Mouse (Mus musculus) heart, adult 2 months (tissue): ENCODE data around the gene Acss2. TPM values are rescaled to one million over a fixed set of nuclear protein-coding genes. Genes with fewer than 3 reads are reported as not detected.

Experiments used
- DNase-seq, 2 experiments: peaks; one replicate each; pipeline ENCODE4 v3.0.0; 2021
- H3K27ac ChIP-seq: fragments of 200-600 bp; 2 replicates; pipeline ENCODE4 v1.8.1; 2022
- H3K27me3 ChIP-seq: fragments of 200-500 bp; 2 replicates; pipeline ENCODE4 v1.6.1; 2012; ENCODE audit warnings: mild to moderate bottlenecking, low read length, inconsistent platforms, mixed read lengths; ENCODE audit not compliant: control insufficient read depth, insufficient read depth
- H3K36me3 ChIP-seq: fragments of 200-500 bp; 2 replicates; pipeline ENCODE4 v1.6.1; 2012; ENCODE audit warnings: low read length, inconsistent platforms; ENCODE audit not compliant: control insufficient read depth, insufficient read depth
- H3K4me1 ChIP-seq: fragments of 200-500 bp; 2 replicates; pipeline ENCODE4 v1.6.1; 2011; ENCODE audit warnings: low read length; ENCODE audit not compliant: control insufficient read depth, insufficient read depth
- H3K4me3 ChIP-seq: fragments of 200-600 bp; 2 replicates; pipeline ENCODE4 v1.8.1; 2022
- H3K79me2 ChIP-seq: fragments of 200-500 bp; replicated peaks from 2 replicates; pipeline ENCODE4 v1.6.1; 2012; ENCODE audit warnings: mild to moderate bottlenecking, inconsistent platforms, low read length, moderate library complexity, mixed read lengths; ENCODE audit not compliant: control insufficient read depth, insufficient read depth
- H3K9ac ChIP-seq: fragments of 200-500 bp; 2 replicates; pipeline ENCODE4 v1.6.1; 2012; ENCODE audit warnings: low read depth, mild to moderate bottlenecking, control low read depth, inconsistent platforms, low read length, mixed read lengths
- CTCF ChIP-seq: fragments of 200-600 bp; IDR thresholded peaks from 2 replicates; pipeline ENCODE4 v1.8.1; 2022; ENCODE audit warnings: antibody characterized with exemption, mild to moderate bottlenecking, moderate library complexity
- EP300 ChIP-seq: fragments of 200-500 bp; IDR thresholded peaks from 2 replicates; pipeline ENCODE4 v1.6.1; 2011; ENCODE audit warnings: low read depth, low read length, control low read depth; ENCODE audit not compliant: insufficient read depth
- POLR2A ChIP-seq: fragments of 200-500 bp; IDR thresholded peaks from 2 replicates; pipeline ENCODE4 v1.6.1; 2011; ENCODE audit warnings: mild to moderate bottlenecking, low read depth, low read length, control low read depth; ENCODE audit not compliant: insufficient read depth
- WGBS: fragments of 180-500 bp; shearing (Covaris S2); methylation state at CpG from one replicate; pipeline ENCODE4 v1.1.7; 2018; 5-methylcytosine and 5-hydroxymethylcytosine counted together
- intact Hi-C: fragments of 180-260 bp; cut with DNase I; formaldehyde crosslinking; loops from one replicate; pipeline ENCODE4 v1.15.1; 2025
- polyA plus RNA-seq: library from polyadenylated mRNA; depleted of rRNA; stranded (reverse); fragments of >200 nt; gene quantifications from 2 replicates; pipeline ENCODE4 v1.2.3, GENCODE M21; 2012
- total RNA-seq, 2 experiments: library from RNA; stranded (reverse); gene quantifications; 2 replicates each; pipeline ENCODE4 v1.2.3; 2021

The Acss2 gene
- total and polyA plus RNA-seq, 3 experiments, result 31.6 to 39.8 (median 33.4) TPM

- Histone ChIP-seq H3K36me3 (no peaks in the 10 kb centered on the region), H3K79me2 (no peaks in the 10 kb centered on the region), H3K4me1 (no peaks in the 10 kb centered on the region; the same call in 1 of the 2 replicates), H3K27me3 (no peaks in the 10 kb centered on the region), H3K27ac (no peak overlapping the region), H3K4me3 (no peak overlapping the region), H3K9ac (no peak overlapping the region)
- TF ChIP-seq POLR2A (no peak), CTCF (no peak), EP300 (no peak)
- WGBS, result 63% methylated on average over 6 of the region's 6 CpGs
- no peak for DNase-seq
- intact Hi-C loops, result no loop called here
These were observed 106.2 kb downstream of the Acss2 start for GRCm38 (mm10) chr2:155623996-155624395.

DNA sequence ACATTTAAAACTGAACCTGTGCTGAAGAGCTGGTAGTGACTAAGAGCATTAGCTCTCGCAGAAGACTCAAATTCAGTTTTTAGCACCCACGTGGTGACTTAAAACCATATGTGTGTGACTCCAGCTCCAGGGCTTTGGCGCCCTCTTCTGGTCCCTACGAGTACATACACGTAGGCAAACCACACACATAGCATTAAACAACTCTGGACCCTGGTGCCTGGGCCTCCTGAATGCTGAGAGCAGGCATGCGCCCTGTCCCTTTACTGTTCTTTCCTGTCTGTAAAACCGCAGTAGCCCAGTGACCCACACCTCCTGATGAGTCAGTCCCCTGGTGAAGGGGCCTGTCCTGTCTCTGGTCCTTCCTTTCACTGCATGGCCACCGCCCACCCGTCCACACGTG is 107.0 kb downstream of the Acss2 start:
- no peak overlapping the region for H3K4me3 ChIP-seq
- 34% methylated on average over 10 of the region's 10 CpGs for WGBS
- no peaks in the 10 kb centered on the region for H3K79me2 ChIP-seq
- no peaks in the 10 kb centered on the region for H3K27me3 ChIP-seq
- H3K9ac ChIP-seq, result no peak overlapping the region
- H3K27ac ChIP-seq, result no peak overlapping the region
- intact Hi-C loops, result no loop called here
- H3K4me1 ChIP-seq, result no peaks in the 10 kb centered on the region; the same call in 1 of the 2 replicates
- DNase-seq, result no peak
- TF ChIP-seq EP300, result 0 out of 2 replicates have a peak, but pooled peaks have one; percentile 17
- peak; percentile 34; the same call in 1 of the 2 replicates for TF ChIP-seq POLR2A
- TF ChIP-seq CTCF, result peak; percentile 78
- H3K36me3 ChIP-seq, result no peaks in the 10 kb centered on the region

DNA sequence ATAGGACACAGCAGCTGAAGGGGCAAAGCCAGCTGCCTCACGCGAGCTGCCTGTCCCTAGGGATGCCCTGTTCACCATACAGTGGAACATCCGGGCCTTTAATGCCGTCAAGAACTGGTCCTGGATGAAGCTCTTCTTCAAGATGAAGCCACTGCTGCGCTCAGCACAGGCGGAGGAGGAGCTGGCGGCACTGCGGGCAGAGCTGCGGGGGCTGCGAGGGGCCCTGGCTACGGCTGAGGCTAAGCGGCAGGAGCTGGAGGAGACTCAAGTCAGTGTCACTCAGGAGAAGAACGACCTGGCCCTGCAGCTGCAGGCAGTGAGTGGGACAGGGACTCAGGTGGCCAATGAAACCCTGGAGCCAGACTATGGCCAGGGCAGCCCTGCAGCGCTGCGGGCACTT is 108.5 kb downstream of the Acss2 start:
- H3K4me1 ChIP-seq, result no peaks in the 10 kb centered on the region; the same call in 1 of the 2 replicates
- DNase-seq, result no peak
- H3K4me3 ChIP-seq, result no peak overlapping the region
- no peaks in the 10 kb centered on the region for H3K36me3 ChIP-seq
- no peak overlapping the region for H3K9ac ChIP-seq
- H3K79me2 ChIP-seq, result no peaks in the 10 kb centered on the region
- TF ChIP-seq POLR2A, result no peak
- TF ChIP-seq CTCF, result no peak
- TF ChIP-seq EP300, result no peak
- H3K27ac ChIP-seq, result no peak overlapping the region
- intact Hi-C loops, result no loop called here
- no peaks in the 10 kb centered on the region for H3K27me3 ChIP-seq
- 53% methylated on average over 15 of the region's 15 CpGs for WGBS

GRCm38 (mm10) chr2:155627030-155627738 is 109.4 kb downstream of the Acss2 start:
- Histone ChIP-seq H3K36me3 (no peaks in the 10 kb centered on the region), H3K79me2 (no peaks in the 10 kb centered on the region), H3K4me3 (no peak overlapping the region), H3K27ac (no peak overlapping the region), H3K9ac (no peak overlapping the region), H3K27me3 (no peaks in the 10 kb centered on the region), H3K4me1 (no peaks in the 10 kb centered on the region; the same call in 1 of the 2 replicates)
- intact Hi-C loops, result no loop called here
- TF ChIP-seq EP300 (0 out of 2 replicates have a peak, but pooled peaks have one; percentile 35), CTCF (no peak; the same call in 1 of the 2 replicates), POLR2A (no peak)
- WGBS, result 59% methylated on average over 21 of the region's 21 CpGs
- peak; percentile 58 to 75 for DNase-seq

GRCm38 (mm10) chr2:155628112-155628511 is 110.4 kb downstream of the Acss2 start:
- Histone ChIP-seq H3K36me3 (no peaks in the 10 kb centered on the region), H3K4me3 (no peak overlapping the region), H3K4me1 (no peaks in the 10 kb centered on the region; the same call in 1 of the 2 replicates), H3K27me3 (no peaks in the 10 kb centered on the region), H3K27ac (no peak overlapping the region), H3K9ac (no peak overlapping the region), H3K79me2 (no peaks in the 10 kb centered on the region)
- DNase-seq, result no peak
- intact Hi-C loops, result no loop called here
- TF ChIP-seq POLR2A, result no peak
- no peak for TF ChIP-seq EP300
- TF ChIP-seq CTCF, result no peak
- 86% methylated on average over 9 of the region's 9 CpGs for WGBS

DNA sequence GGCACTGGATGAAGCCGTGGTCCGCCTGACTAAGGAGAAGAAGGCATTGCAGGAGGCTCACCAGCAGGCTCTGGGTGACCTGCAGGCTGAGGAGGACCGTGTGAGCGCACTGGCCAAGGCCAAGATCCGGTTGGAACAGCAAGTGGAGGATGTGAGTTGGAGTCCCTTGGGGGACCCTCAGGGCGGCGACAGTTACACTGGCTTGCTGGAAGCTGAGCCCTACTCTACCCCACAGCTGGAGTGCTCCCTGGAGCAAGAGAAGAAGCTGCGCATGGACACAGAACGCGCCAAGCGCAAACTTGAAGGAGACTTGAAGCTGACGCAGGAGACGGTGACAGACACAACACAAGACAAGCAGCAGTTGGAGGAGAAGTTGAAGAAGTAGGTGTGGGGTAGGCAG is 110.8 kb downstream of the Acss2 start:
- TF ChIP-seq CTCF, result no peak
- no peak for TF ChIP-seq EP300
- TF ChIP-seq POLR2A, result no peak
- intact Hi-C loops, result no loop called here
- H3K27ac ChIP-seq, result no peak overlapping the region
- H3K36me3 ChIP-seq, result no peaks in the 10 kb centered on the region
- WGBS, result 72% methylated on average over 13 of the region's 13 CpGs
- no peak overlapping the region for H3K9ac ChIP-seq
- no peaks in the 10 kb centered on the region for H3K79me2 ChIP-seq
- H3K27me3 ChIP-seq, result no peaks in the 10 kb centered on the region
- H3K4me3 ChIP-seq, result no peak overlapping the region
- peak in 1 of 2 experiments; percentile 35 for DNase-seq
- no peaks in the 10 kb centered on the region; the same call in 1 of the 2 replicates for H3K4me1 ChIP-seq
